Mouse (Mus musculus) midbrain, postnatal 0 days (tissue): ENCODE measurements around the gene Ptprd. TPM values are rescaled to one million over a fixed set of nuclear protein-coding genes. Genes with fewer than 3 reads are reported as not detected.
A peak's percentile ranks its signal among the peaks of the same experiment; 100 is the strongest.

Experiments
- ATAC-seq: fragments of 200-750 bp; cut with Nextera tagmentation; 2 replicates; pipeline ENCODE4 v1.8.0; 2017; ENCODE audit warnings: moderate number of reproducible peaks, mild to moderate bottlenecking, moderate TSS enrichment, moderate library complexity; ENCODE audit not compliant: low FRiP score
- DNase-seq: peaks from one replicate; pipeline ENCODE4 v3.0.0-alpha.2; 2015; ENCODE audit warnings: low spot score
- H3K27ac ChIP-seq: fragments of 300-500 bp; sonication (generic); 2 replicates; pipeline ENCODE4 v1.5.1; 2014; ENCODE audit warnings: low read depth, mild to moderate bottlenecking, low read length, mixed read lengths
- H3K27me3 ChIP-seq: fragments of 300-500 bp; sonication (generic); 2 replicates; pipeline ENCODE4 v1.6.1; 2014; ENCODE audit warnings: low read length, control low read depth, mixed read lengths; ENCODE audit not compliant: insufficient read depth
- H3K36me3 ChIP-seq: fragments of 300-500 bp; sonication (generic); 2 replicates; pipeline ENCODE4 v1.6.1; 2014; ENCODE audit warnings: low read length, control low read depth, mixed read lengths; ENCODE audit not compliant: insufficient read depth
- H3K4me1 ChIP-seq: fragments of 300-500 bp; sonication (generic); 2 replicates; pipeline ENCODE4 v1.6.1; 2014; ENCODE audit warnings: mild to moderate bottlenecking, control low read depth, antibody characterized with exemption, low read length, mixed read lengths; ENCODE audit not compliant: insufficient read depth
- H3K4me2 ChIP-seq: fragments of 300-500 bp; sonication (generic); 2 replicates; pipeline ENCODE4 v1.6.1; 2014; ENCODE audit warnings: low read depth, mild to moderate bottlenecking, low read length, mixed read lengths; ENCODE audit not compliant: poor library complexity, severe bottlenecking
- H3K4me3 ChIP-seq: fragments of 300-500 bp; sonication (generic); 2 replicates; pipeline ENCODE4 v1.5.1; 2014; ENCODE audit warnings: low read depth, mild to moderate bottlenecking, low read length, moderate library complexity
- H3K9ac ChIP-seq: fragments of 300-500 bp; sonication (generic); replicated peaks from 2 replicates; pipeline ENCODE4 v1.6.1; 2014; ENCODE audit warnings: mild to moderate bottlenecking, low read length, moderate library complexity, mixed read lengths; ENCODE audit not compliant: poor library complexity, severe bottlenecking
- H3K9me3 ChIP-seq: fragments of 300-500 bp; sonication (generic); 2 replicates; pipeline ENCODE4 v1.6.1; 2016; ENCODE audit warnings: low read length, control low read depth
- CTCF ChIP-seq: IDR thresholded peaks from 2 replicates; pipeline ENCODE4 v1.5.1; 2016; ENCODE audit warnings: antibody characterized with exemption, mild to moderate bottlenecking
- WGBS: fragments of 180-500 bp; shearing (Covaris S2); extraction: QIAGEN DNeasy Blood & Tissue Kit; methylation state at CpG from one replicate; pipeline ENCODE4 v1.1.7; 2014; 5-methylcytosine and 5-hydroxymethylcytosine counted together
- polyA plus RNA-seq: library from polyadenylated mRNA; unstranded; fragments of >200 nt; fragmentation: Nextera tagmentation; extraction: Ambion mirVana; gene quantifications from 2 replicates; pipeline ENCODE4 v1.2.1, GENCODE M21; 2015
- total RNA-seq: library from RNA; depleted of rRNA; stranded (reverse); fragments of >200 nt; gene quantifications from 2 replicates; pipeline ENCODE4 v1.2.3, GENCODE M21; 2014

The Ptprd gene
- total and polyA plus RNA-seq, 2 experiments from 2014 or later, result 66.1 to 102 TPM

GRCm38 (mm10) chr4:78210878-78211528 lies 758 bp downstream of the Ptprd start:
- DNase-seq (peak; percentile 2), ATAC-seq (no peak)
- 17% methylated on average over 9 of the region's 9 CpGs for WGBS
- no peaks in the 10 kb centered on the region for H3K36me3 ChIP-seq
- no peaks in the 10 kb centered on the region for H3K4me1 ChIP-seq
- H3K4me2 ChIP-seq, result peak overlapping the region; percentile 66
- H3K9me3 ChIP-seq, result no peaks in the 10 kb centered on the region
- no peak for TF ChIP-seq CTCF
- H3K27me3 ChIP-seq, result no peaks in the 10 kb centered on the region
- H3K27ac ChIP-seq, result peak overlapping the region; percentile 79
- peak overlapping the region; percentile 70 for H3K9ac ChIP-seq
- peak overlapping the region; percentile 61 for H3K4me3 ChIP-seq

GRCm38 (mm10) chr4:78205018-78205417 lies 6.7 kb downstream of the Ptprd start:
- H3K9ac ChIP-seq, result no peak overlapping the region
- DNase-seq (no peak), ATAC-seq (no peak)
- H3K36me3 ChIP-seq, result no peaks in the 10 kb centered on the region
- H3K4me2 ChIP-seq, result no peak overlapping the region
- TF ChIP-seq CTCF, result no peak
- WGBS, result 45% methylated on average over 3 of the region's 3 CpGs
- H3K27ac ChIP-seq, result no peak overlapping the region
- H3K27me3 ChIP-seq, result no peaks in the 10 kb centered on the region
- no peaks in the 10 kb centered on the region for H3K9me3 ChIP-seq
- H3K4me3 ChIP-seq, result no peak overlapping the region
- no peaks in the 10 kb centered on the region for H3K4me1 ChIP-seq

- no peaks in the 10 kb centered on the region for H3K4me1 ChIP-seq
- H3K4me2 ChIP-seq, result no peak overlapping the region
- ATAC-seq (no peak), DNase-seq (no peak)
- no peak overlapping the region for H3K4me3 ChIP-seq
- WGBS, result 56% methylated on average over 1 of the region's 1 CpGs
- no peak overlapping the region for H3K27ac ChIP-seq
- H3K9me3 ChIP-seq, result no peaks in the 10 kb centered on the region
- TF ChIP-seq CTCF, result no peak
- no peak overlapping the region for H3K9ac ChIP-seq
- H3K27me3 ChIP-seq, result no peaks in the 10 kb centered on the region
- H3K36me3 ChIP-seq, result no peaks in the 10 kb centered on the region
These were observed 43.3 kb downstream of the Ptprd start for GRCm38 (mm10) chr4:78168447-78168846.

- no peak overlapping the region for H3K4me2 ChIP-seq
- WGBS, result 61% methylated on average over 3 of the region's 3 CpGs
- ATAC-seq, result no peak
- TF ChIP-seq CTCF, result no peak
- H3K27me3 ChIP-seq, result no peaks in the 10 kb centered on the region
- no peak overlapping the region for H3K4me3 ChIP-seq
- no peak for DNase-seq
- H3K9me3 ChIP-seq, result no peaks in the 10 kb centered on the region
- H3K36me3 ChIP-seq, result no peaks in the 10 kb centered on the region
- no peak overlapping the region for H3K27ac ChIP-seq
- no peaks in the 10 kb centered on the region for H3K4me1 ChIP-seq
- H3K9ac ChIP-seq, result no peak overlapping the region
These were observed 51.3 kb downstream of the Ptprd start for GRCm38 (mm10) chr4:78160451-78160850.

GRCm38 (mm10) chr4:78150561-78150960 lies 61.2 kb downstream of the Ptprd start:
- H3K4me2 ChIP-seq, result no peak overlapping the region
- no peaks in the 10 kb centered on the region for H3K36me3 ChIP-seq
- H3K9ac ChIP-seq, result no peak overlapping the region
- no peaks in the 10 kb centered on the region for H3K4me1 ChIP-seq
- no peaks in the 10 kb centered on the region for H3K27me3 ChIP-seq
- H3K4me3 ChIP-seq, result no peak overlapping the region
- DNase-seq (peak; percentile 48), ATAC-seq (no peak)
- no peaks in the 10 kb centered on the region for H3K9me3 ChIP-seq
- WGBS, result 21% methylated on average over 1 of the region's 1 CpGs
- no peak overlapping the region for H3K27ac ChIP-seq
- no peak for TF ChIP-seq CTCF

- H3K36me3 ChIP-seq, result no peaks in the 10 kb centered on the region
- ATAC-seq (no peak), DNase-seq (no peak)
- H3K27me3 ChIP-seq, result no peaks in the 10 kb centered on the region
- no peak overlapping the region for H3K27ac ChIP-seq
- no peaks in the 10 kb centered on the region for H3K9me3 ChIP-seq
- WGBS, result 59% methylated on average over 1 of the region's 1 CpGs
- H3K4me3 ChIP-seq, result no peak overlapping the region
- no peak overlapping the region for H3K9ac ChIP-seq
- no peak for TF ChIP-seq CTCF
- no peak overlapping the region for H3K4me2 ChIP-seq
- no peaks in the 10 kb centered on the region for H3K4me1 ChIP-seq
These were observed 69.0 kb downstream of the Ptprd start for GRCm38 (mm10) chr4:78142767-78143148.
